Mouse (Mus musculus): ENCODE measurements at regions not wholly inside any gene's neighbourhood (a gene's known extent, or its start where the extent isn't known, plus 50 kb on each side); places are given as distances from the start of the nearest gene placed in this dataset.

GRCm38 (mm10) chr13:6492916-6493619, 54.9 kb upstream of the Pitrm1 start:
- DNase-seq, result no peak
- intact Hi-C loops (cut with DNase I), result no loop called here

Small RNA genes in the stretch of these regions (microRNA-seq; reads per million reads assigned to microRNA genes)
- gene Gm26259, result 0 reads per million in 2 experiments

All from heart, postnatal 14 days (tissue).